Mouse (Mus musculus) kidney, embryonic 16.5 days (tissue): ENCODE measurements around the gene Tbcb. TPM values are rescaled to one million over a fixed set of nuclear protein-coding genes. Genes with fewer than 3 reads are reported as not detected.

Experiments
- ATAC-seq: fragments of 200-750 bp; cut with Nextera tagmentation; 2 replicates; pipeline ENCODE4 v1.8.0; 2017; ENCODE audit warnings: moderate TSS enrichment; ENCODE audit not compliant: low FRiP score, low TSS enrichment
- H3K27ac ChIP-seq: fragments of 300-500 bp; sonication (generic); 2 replicates; pipeline ENCODE4 v1.5.1; 2014; ENCODE audit warnings: low read length
- H3K27me3 ChIP-seq: fragments of 300-500 bp; sonication (generic); 2 replicates; pipeline ENCODE4 v1.6.1; 2014; ENCODE audit warnings: low read length, control low read depth, mixed read lengths; ENCODE audit not compliant: insufficient read depth
- H3K36me3 ChIP-seq: fragments of 300-500 bp; sonication (generic); 2 replicates; pipeline ENCODE4 v1.6.1; 2014; ENCODE audit warnings: low read length, control low read depth, mixed read lengths; ENCODE audit not compliant: insufficient read depth
- H3K4me1 ChIP-seq: fragments of 300-500 bp; sonication (generic); 2 replicates; pipeline ENCODE4 v1.6.1; 2014; ENCODE audit warnings: low read length, control low read depth, mixed read lengths; ENCODE audit not compliant: insufficient read depth
- H3K4me2 ChIP-seq: fragments of 300-500 bp; sonication (generic); replicated peaks from 2 replicates; pipeline ENCODE4 v1.6.1; 2014; ENCODE audit warnings: low read depth, low read length
- H3K4me3 ChIP-seq: fragments of 300-500 bp; sonication (generic); 2 replicates; pipeline ENCODE4 v1.5.1; 2014; ENCODE audit warnings: mild to moderate bottlenecking, low read length
- H3K9ac ChIP-seq: fragments of 300-500 bp; sonication (generic); replicated peaks from 2 replicates; pipeline ENCODE4 v1.6.1; 2014; ENCODE audit warnings: low read length
- H3K9me3 ChIP-seq: fragments of 300-500 bp; sonication (generic); 2 replicates; pipeline ENCODE4 v1.6.1; 2016; ENCODE audit warnings: low read length, control low read depth
- WGBS: fragments of 180-500 bp; shearing (Covaris S2); extraction: QIAGEN DNeasy Blood & Tissue Kit; methylation state at CpG from one replicate; pipeline ENCODE4 v1.1.7; 2014; 5-methylcytosine and 5-hydroxymethylcytosine counted together
- polyA plus RNA-seq: library from polyadenylated mRNA; unstranded; fragments of >200 nt; fragmentation: Nextera tagmentation; extraction: Ambion mirVana; gene quantifications from 2 replicates; pipeline ENCODE4 v1.2.1, GENCODE M21; 2015

Tbcb gene
- 180 and 206 TPM in 2 replicates for polyA plus RNA-seq

GRCm38 (mm10) chr7:30231669-30232454 is at the start of gene Tbcb, which contains the start of gene Polr2i:
Gene Tbcb (minus strand): TSS chr7:30232272.
Gene Polr2i (plus strand): TSS chr7:30231948.
- Histone ChIP-seq H3K9me3 (no peaks in the 10 kb centered on the region), H3K27ac (peak within 1 kb of the TSS; percentile 98), H3K9ac (peak within 1 kb of the TSS; percentile 83), H3K4me3 (peak within 1 kb of the TSS; percentile 77), H3K36me3 (peaks cover 17% of the 10 kb centered on the region), H3K4me2 (peak within 1 kb of the TSS; percentile 75), H3K27me3 (no peaks in the 10 kb centered on the region), H3K4me1 (peaks cover 17% of the 10 kb centered on the region)
- under 1% methylated on average over 67 of the region's 67 CpGs for WGBS
- peak; percentile 95 for ATAC-seq

GRCm38 (mm10) chr7:30281522-30281921 is 49.5 kb upstream of the Tbcb start:
- WGBS = 72% methylated on average over 4 of the region's 4 CpGs
- H3K4me2 ChIP-seq = peak overlapping the region; percentile 93; the same call in 1 of the 2 replicates
- peak overlapping the region; percentile 74; the same call in 1 of the 2 replicates for H3K4me3 ChIP-seq
- H3K36me3 ChIP-seq = no peaks in the 10 kb centered on the region
- no peak for ATAC-seq
- 0 out of 2 replicates have a peak overlapping the region, but pooled peaks have one; percentile 99 for H3K27ac ChIP-seq
- H3K4me1 ChIP-seq = peaks cover 12% of the 10 kb centered on the region
- H3K9ac ChIP-seq = no peak overlapping the region
- H3K9me3 ChIP-seq = no peaks in the 10 kb centered on the region
- no peaks in the 10 kb centered on the region for H3K27me3 ChIP-seq

- Histone ChIP-seq H3K4me3 (peak overlapping the region; percentile 74), H3K4me2 (peak overlapping the region; percentile 93), H3K9ac (peak overlapping the region; percentile 71), H3K9me3 (no peaks in the 10 kb centered on the region), H3K4me1 (peaks cover 12% of the 10 kb centered on the region), H3K36me3 (no peaks in the 10 kb centered on the region), H3K27ac (peak overlapping the region; percentile 99), H3K27me3 (no peaks in the 10 kb centered on the region)
- 0% methylated on average over 20 of the region's 20 CpGs for WGBS
- ATAC-seq = peak; percentile 88
Measured at GRCm38 (mm10) chr7:30280670-30281138, 48.6 kb upstream of the Tbcb start.

GRCm38 (mm10) chr7:30279951-30280669 is 48.0 kb upstream of the Tbcb start, which contains the start of the genes Thap8 and Wdr62:
Gene Thap8 (plus strand): TSS chr7:30280094.
Gene Wdr62 (minus strand): TSS chr7:30280419.
- H3K36me3 ChIP-seq = no peaks in the 10 kb centered on the region
- H3K4me3 ChIP-seq = peak within 1 kb of the TSS; percentile 74
- peaks cover 12% of the 10 kb centered on the region for H3K4me1 ChIP-seq
- H3K27me3 ChIP-seq = no peaks in the 10 kb centered on the region
- H3K27ac ChIP-seq = peak within 1 kb of the TSS; percentile 99
- under 1% methylated on average over 48 of the region's 49 CpGs for WGBS
- peak within 1 kb of the TSS; percentile 71 for H3K9ac ChIP-seq
- H3K4me2 ChIP-seq = peak within 1 kb of the TSS; percentile 93
- ATAC-seq = peak; percentile 97
- H3K9me3 ChIP-seq = no peaks in the 10 kb centered on the region

GRCm38 (mm10) chr7:30279536-30279935 is 47.5 kb upstream of the Tbcb start:
- ATAC-seq = peak; percentile 43
- H3K27ac ChIP-seq = peak overlapping the region; percentile 99

GRCm38 (mm10) chr7:30278911-30279310 is 46.8 kb upstream of the Tbcb start:
- H3K4me3 ChIP-seq = peak overlapping the region; percentile 74; the same call in 1 of the 2 replicates

More at GRCm38 (mm10) chr7:30279536-30279935, 47.5 kb upstream of the Tbcb start:
- no peaks in the 10 kb centered on the region for H3K36me3 ChIP-seq
- no peaks in the 10 kb centered on the region for H3K27me3 ChIP-seq
- H3K4me2 ChIP-seq = peak overlapping the region; percentile 93
- H3K4me1 ChIP-seq = peaks cover 12% of the 10 kb centered on the region
- H3K4me3 ChIP-seq = peak overlapping the region; percentile 74
- H3K9me3 ChIP-seq = no peaks in the 10 kb centered on the region
- peak overlapping the region; percentile 66 for H3K9ac ChIP-seq
- 1% methylated on average over 6 of the region's 6 CpGs for WGBS

GRCm38 (mm10) chr7:30274383-30274782 is 42.3 kb upstream of the Tbcb start:
- Histone ChIP-seq H3K9me3 (no peaks in the 10 kb centered on the region), H3K4me3 (no peak overlapping the region), H3K4me2 (no peak overlapping the region), H3K27ac (no peak overlapping the region), H3K27me3 (no peaks in the 10 kb centered on the region), H3K36me3 (peaks cover 5% of the 10 kb centered on the region; the same call in 1 of the 2 replicates), H3K4me1 (peaks cover 4% of the 10 kb centered on the region), H3K9ac (no peak overlapping the region)
- no peak for ATAC-seq
- 59% methylated on average over 6 of the region's 6 CpGs for WGBS

More at GRCm38 (mm10) chr7:30278911-30279310, 46.8 kb upstream of the Tbcb start:
- peak overlapping the region; percentile 93 for H3K4me2 ChIP-seq
- H3K9me3 ChIP-seq = no peaks in the 10 kb centered on the region
- H3K4me1 ChIP-seq = peaks cover 12% of the 10 kb centered on the region
- H3K9ac ChIP-seq = no peak overlapping the region
- 56% methylated on average over 2 of the region's 2 CpGs for WGBS
- H3K27me3 ChIP-seq = no peaks in the 10 kb centered on the region
- H3K36me3 ChIP-seq = no peaks in the 10 kb centered on the region
- no peak for ATAC-seq
- no peak overlapping the region for H3K27ac ChIP-seq

GRCm38 (mm10) chr7:30269641-30270040 is 37.6 kb upstream of the Tbcb start:
- 87% methylated on average over 4 of the region's 4 CpGs for WGBS
- peaks cover 10% of the 10 kb centered on the region; the same call in 1 of the 2 replicates for H3K36me3 ChIP-seq
- no peak for ATAC-seq
- H3K4me2 ChIP-seq = no peak overlapping the region
- H3K9me3 ChIP-seq = no peaks in the 10 kb centered on the region
- no peaks in the 10 kb centered on the region for H3K27me3 ChIP-seq
- no peak overlapping the region for H3K27ac ChIP-seq
- H3K4me3 ChIP-seq = no peak overlapping the region
- H3K9ac ChIP-seq = no peak overlapping the region
- H3K4me1 ChIP-seq = no peaks in the 10 kb centered on the region

GRCm38 (mm10) chr7:30266780-30267179 is 34.7 kb upstream of the Tbcb start:
- Histone ChIP-seq H3K4me3 (no peak overlapping the region), H3K27me3 (no peaks in the 10 kb centered on the region), H3K4me1 (no peaks in the 10 kb centered on the region), H3K36me3 (peaks cover 13% of the 10 kb centered on the region; the same call in 1 of the 2 replicates), H3K4me2 (no peak overlapping the region), H3K9me3 (no peaks in the 10 kb centered on the region), H3K27ac (no peak overlapping the region), H3K9ac (no peak overlapping the region)
- 86% methylated on average over 3 of the region's 3 CpGs for WGBS
- no peak for ATAC-seq
